Mouse (Mus musculus) limb, embryonic 13.5 days (tissue): ENCODE data around the gene Carns1. TPM values are rescaled to one million over a fixed set of nuclear protein-coding genes. Genes with fewer than 3 reads are reported as not detected.
"Not testable (repeated sequence)": the region's sequence is repeated elsewhere in the genome, so short reads cannot be mapped to it uniquely, and the experiment has no call there.

Experiments used
- ATAC-seq: fragments of 200-750 bp; cut with Nextera tagmentation; 2 replicates; pipeline ENCODE4 v1.8.0; 2017; ENCODE audit warnings: low read depth, moderate number of reproducible peaks, moderate TSS enrichment; ENCODE audit not compliant: low FRiP score
- H3K27ac ChIP-seq: fragments of 300-500 bp; sonication (generic); 2 replicates; pipeline ENCODE4 v1.5.1; 2015; ENCODE audit warnings: inconsistent platforms, mild to moderate bottlenecking, moderate library complexity
- H3K27me3 ChIP-seq: fragments of 300-500 bp; sonication (generic); 2 replicates; pipeline ENCODE4 v1.6.1; 2015; ENCODE audit warnings: mild to moderate bottlenecking, inconsistent platforms
- H3K36me3 ChIP-seq: fragments of 300-500 bp; sonication (generic); 2 replicates; pipeline ENCODE4 v1.6.1; 2015; ENCODE audit warnings: inconsistent platforms, mild to moderate bottlenecking, moderate library complexity
- H3K4me1 ChIP-seq: fragments of 300-500 bp; sonication (generic); 2 replicates; pipeline ENCODE4 v1.6.1; 2015; ENCODE audit warnings: inconsistent platforms
- H3K4me2 ChIP-seq: fragments of 300-500 bp; sonication (generic); replicated peaks from 2 replicates; pipeline ENCODE4 v1.6.1; 2015; ENCODE audit warnings: inconsistent platforms, mild to moderate bottlenecking, moderate library complexity
- H3K4me3 ChIP-seq: fragments of 300-500 bp; sonication (generic); 2 replicates; pipeline ENCODE4 v1.5.1; 2015; ENCODE audit warnings: moderate library complexity, mild to moderate bottlenecking, inconsistent platforms
- H3K9ac ChIP-seq: fragments of 300-500 bp; sonication (generic); 2 replicates; pipeline ENCODE4 v1.6.1; 2015; ENCODE audit warnings: mild to moderate bottlenecking, inconsistent platforms
- H3K9me3 ChIP-seq: fragments of 300-500 bp; sonication (generic); 2 replicates; pipeline ENCODE4 v1.6.1; 2016; ENCODE audit warnings: inconsistent platforms
- WGBS: fragments of 180-500 bp; shearing (Covaris S2); methylation state at CpG from one replicate; pipeline ENCODE4 v1.1.7; 2015; 5-methylcytosine and 5-hydroxymethylcytosine counted together
- polyA plus RNA-seq: library from polyadenylated mRNA; unstranded; fragments of >200 nt; fragmentation: Nextera tagmentation; extraction: Ambion mirVana; gene quantifications from 2 replicates; pipeline ENCODE4 v1.2.1, GENCODE M21; 2015

The Carns1 gene
- polyA plus RNA-seq, 1 experiment from 2014 or later = 2.5 TPM

GRCm38 (mm10) chr19:4131075-4131474, 44.2 kb downstream of the Carns1 start:
- ATAC-seq = no peak
- Histone ChIP-seq H3K4me1 (peaks cover 15% of the 10 kb centered on the region), H3K27me3 (no peaks in the 10 kb centered on the region), H3K4me2 (no peak overlapping the region), H3K9me3 (no peaks in the 10 kb centered on the region), H3K9ac (no peak overlapping the region), H3K36me3 (peaks cover 62% of the 10 kb centered on the region), H3K27ac (no peak overlapping the region), H3K4me3 (no peak overlapping the region)
- 89% methylated on average over 5 of the region's 5 CpGs for WGBS

GRCm38 (mm10) chr19:4130106-4130505, 45.2 kb downstream of the Carns1 start:
- H3K9me3 ChIP-seq = no peaks in the 10 kb centered on the region
- no peak overlapping the region for H3K4me2 ChIP-seq
- no peak for ATAC-seq
- no peak overlapping the region for H3K27ac ChIP-seq
- H3K4me1 ChIP-seq = peaks cover 16% of the 10 kb centered on the region
- H3K9ac ChIP-seq = no peak overlapping the region
- WGBS = 92% methylated on average over 4 of the region's 4 CpGs
- H3K27me3 ChIP-seq = no peaks in the 10 kb centered on the region
- peaks cover 62% of the 10 kb centered on the region for H3K36me3 ChIP-seq
- no peak overlapping the region for H3K4me3 ChIP-seq

GRCm38 (mm10) chr19:4129462-4129861, 45.8 kb downstream of the Carns1 start:
- Histone ChIP-seq H3K9ac (no peak overlapping the region), H3K4me3 (no peak overlapping the region), H3K36me3 (peaks cover 62% of the 10 kb centered on the region), H3K27me3 (no peaks in the 10 kb centered on the region), H3K4me1 (peaks cover 22% of the 10 kb centered on the region), H3K4me2 (no peak overlapping the region), H3K27ac (no peak overlapping the region), H3K9me3 (no peaks in the 10 kb centered on the region)
- no peak for ATAC-seq
- 91% methylated on average over 7 of the region's 7 CpGs for WGBS

- Histone ChIP-seq H3K27me3 (no peaks in the 10 kb centered on the region), H3K36me3 (peaks cover 43% of the 10 kb centered on the region), H3K4me3 (peak overlapping the region; percentile 87), H3K9ac (peak overlapping the region; percentile 86), H3K9me3 (no peaks in the 10 kb centered on the region), H3K4me1 (peaks cover 28% of the 10 kb centered on the region), H3K4me2 (peak overlapping the region; percentile 89), H3K27ac (0 out of 2 replicates have a peak overlapping the region, but pooled peaks have one; percentile 39)
- no peak for ATAC-seq
- 45% methylated on average over 7 of the region's 7 CpGs for WGBS
Measured at GRCm38 (mm10) chr19:4126759-4127495, 48.4 kb downstream of the Carns1 start.

GRCm38 (mm10) chr19:4125741-4126696, 49.3 kb downstream of the Carns1 start, which contains the start of gene Aip:
Aip (minus strand) TSS chr19:4125858.
- Histone ChIP-seq H3K4me1 (peaks cover 28% of the 10 kb centered on the region), H3K4me2 (peak within 1 kb of the TSS; percentile 89), H3K27ac (peak within 1 kb of the TSS; percentile 39; the same call in 1 of the 2 replicates), H3K9ac (peak within 1 kb of the TSS; percentile 86), H3K36me3 (peaks cover 34% of the 10 kb centered on the region), H3K4me3 (peak within 1 kb of the TSS; percentile 87), H3K27me3 (no peaks in the 10 kb centered on the region), H3K9me3 (no peaks in the 10 kb centered on the region)
- under 1% methylated on average over 63 of the region's 64 CpGs for WGBS
- ATAC-seq = peak; percentile 94

- peak overlapping the region; percentile 55 for H3K9ac ChIP-seq
- ATAC-seq = peak; percentile 32
- not testable (repeated sequence) for H3K27me3 ChIP-seq
Measured at GRCm38 (mm10) chr19:4125268-4125667, 50.0 kb downstream of the Carns1 start.

GRCm38 (mm10) chr19:4124432-4124831, 50.8 kb downstream of the Carns1 start:
- H3K4me3 ChIP-seq = no peak overlapping the region
- WGBS = 68% methylated on average over 4 of the region's 4 CpGs
- no peak overlapping the region for H3K9ac ChIP-seq

More at GRCm38 (mm10) chr19:4125268-4125667, 50.0 kb downstream of the Carns1 start:
- H3K4me1 ChIP-seq = peaks cover 36% of the 10 kb centered on the region
- H3K27ac ChIP-seq = peak overlapping the region; percentile 28; the same call in 1 of the 2 replicates
- H3K9me3 ChIP-seq = not testable (repeated sequence)
- H3K36me3 ChIP-seq = peaks cover 30% of the 10 kb centered on the region
- peak overlapping the region; percentile 87 for H3K4me3 ChIP-seq
- WGBS = 16% methylated on average over 4 of the region's 4 CpGs
- peak overlapping the region; percentile 62 for H3K4me2 ChIP-seq

GRCm38 (mm10) chr19:4122411-4123370, 52.6 kb downstream of the Carns1 start:
- WGBS = 86% methylated on average over 7 of the region's 7 CpGs
- no peak overlapping the region for H3K9ac ChIP-seq
- no peaks in the 10 kb centered on the region for H3K27me3 ChIP-seq
- H3K27ac ChIP-seq = no peak overlapping the region
- no peaks in the 10 kb centered on the region for H3K9me3 ChIP-seq
- H3K4me1 ChIP-seq = peaks cover 39% of the 10 kb centered on the region
- no peak overlapping the region for H3K4me2 ChIP-seq
- peaks cover 15% of the 10 kb centered on the region for H3K36me3 ChIP-seq
- ATAC-seq = no peak
- no peak overlapping the region for H3K4me3 ChIP-seq

More at GRCm38 (mm10) chr19:4124432-4124831, 50.8 kb downstream of the Carns1 start:
- no peak for ATAC-seq
- H3K36me3 ChIP-seq = peaks cover 21% of the 10 kb centered on the region
- peaks cover 40% of the 10 kb centered on the region for H3K4me1 ChIP-seq
- H3K27ac ChIP-seq = no peak overlapping the region
- no peak overlapping the region for H3K4me2 ChIP-seq
- H3K27me3 ChIP-seq = no peaks in the 10 kb centered on the region
- no peaks in the 10 kb centered on the region for H3K9me3 ChIP-seq

- not testable (repeated sequence) for H3K9ac ChIP-seq, H3K27me3 ChIP-seq, H3K4me3 ChIP-seq, ATAC-seq, H3K27ac ChIP-seq, H3K9me3 ChIP-seq
- Histone ChIP-seq H3K4me1 (peaks cover 31% of the 10 kb centered on the region), H3K4me2 (peak overlapping the region; percentile 63), H3K36me3 (peaks cover 19% of the 10 kb centered on the region)
- 63% methylated on average over 6 of the region's 6 CpGs for WGBS
Measured at GRCm38 (mm10) chr19:4121896-4122295, 53.4 kb downstream of the Carns1 start.

GRCm38 (mm10) chr19:4121097-4121805, 54.0 kb downstream of the Carns1 start:
- Histone ChIP-seq H3K4me3 (peak overlapping the region; percentile 50), H3K9ac (peak overlapping the region; percentile 75), H3K9me3 (no peaks in the 10 kb centered on the region), H3K4me1 (peaks cover 25% of the 10 kb centered on the region), H3K36me3 (peaks cover 26% of the 10 kb centered on the region), H3K4me2 (peak overlapping the region; percentile 63), H3K27me3 (no peaks in the 10 kb centered on the region), H3K27ac (peak overlapping the region; percentile 80)
- peak; percentile 77 for ATAC-seq
- 2% methylated on average over 38 of the region's 38 CpGs for WGBS
